Mouse (Mus musculus) neural tube, embryonic 14.5 days (tissue): ENCODE measurements around the gene Baz2b. TPM values are rescaled to one million over a fixed set of nuclear protein-coding genes. Genes with fewer than 3 reads are reported as not detected.

ENCODE experiments used
- ATAC-seq: fragments of 200-750 bp; cut with Nextera tagmentation; 2 replicates; pipeline ENCODE4 v1.8.0; 2017; ENCODE audit warnings: low read depth, mild to moderate bottlenecking, moderate TSS enrichment, moderate library complexity
- H3K27ac ChIP-seq: fragments of 300-500 bp; sonication (generic); 2 replicates; pipeline ENCODE4 v1.5.1; 2014; ENCODE audit warnings: low read depth, mild to moderate bottlenecking, control low read depth, low read length, moderate library complexity, mixed read lengths
- H3K27me3 ChIP-seq: fragments of 300-500 bp; sonication (generic); 2 replicates; pipeline ENCODE4 v1.6.1; 2014; ENCODE audit warnings: low read length; ENCODE audit not compliant: control insufficient read depth, insufficient read depth
- H3K36me3 ChIP-seq: fragments of 300-500 bp; sonication (generic); 2 replicates; pipeline ENCODE4 v1.6.1; 2014; ENCODE audit warnings: low read length, mixed read lengths; ENCODE audit not compliant: control insufficient read depth, insufficient read depth
- H3K4me1 ChIP-seq: fragments of 300-500 bp; sonication (generic); 2 replicates; pipeline ENCODE4 v1.6.1; 2014; ENCODE audit warnings: low read length; ENCODE audit not compliant: control insufficient read depth, insufficient read depth
- H3K4me2 ChIP-seq: fragments of 300-500 bp; sonication (generic); 2 replicates; pipeline ENCODE4 v1.6.1; 2014; ENCODE audit warnings: mild to moderate bottlenecking, low read depth, low read length, control low read depth
- H3K4me3 ChIP-seq: fragments of 300-500 bp; sonication (generic); 2 replicates; pipeline ENCODE4 v1.5.1; 2014; ENCODE audit warnings: low read depth, low read length, control low read depth, mixed read lengths
- H3K9ac ChIP-seq: fragments of 300-500 bp; sonication (generic); replicated peaks from 2 replicates; pipeline ENCODE4 v1.6.1; 2014; ENCODE audit warnings: low read depth, mild to moderate bottlenecking, control low read depth, low read length, mixed read lengths
- H3K9me3 ChIP-seq: fragments of 300-500 bp; sonication (generic); 2 replicates; pipeline ENCODE4 v1.6.1; 2016; ENCODE audit warnings: low read length; ENCODE audit not compliant: control insufficient read depth
- WGBS: fragments of 180-500 bp; shearing (Covaris S2); extraction: QIAGEN DNeasy Blood & Tissue Kit; methylation state at CpG from one replicate; pipeline ENCODE4 v1.1.7; 2014; 5-methylcytosine and 5-hydroxymethylcytosine counted together
- polyA plus RNA-seq: library from polyadenylated mRNA; unstranded; fragments of >200 nt; fragmentation: Nextera tagmentation; extraction: Ambion mirVana; gene quantifications from 2 replicates; pipeline ENCODE4 v1.2.1, GENCODE M21; 2014

Baz2b gene
- polyA plus RNA-seq, 1 experiment from 2014 or later: 85.3 TPM

DNA sequence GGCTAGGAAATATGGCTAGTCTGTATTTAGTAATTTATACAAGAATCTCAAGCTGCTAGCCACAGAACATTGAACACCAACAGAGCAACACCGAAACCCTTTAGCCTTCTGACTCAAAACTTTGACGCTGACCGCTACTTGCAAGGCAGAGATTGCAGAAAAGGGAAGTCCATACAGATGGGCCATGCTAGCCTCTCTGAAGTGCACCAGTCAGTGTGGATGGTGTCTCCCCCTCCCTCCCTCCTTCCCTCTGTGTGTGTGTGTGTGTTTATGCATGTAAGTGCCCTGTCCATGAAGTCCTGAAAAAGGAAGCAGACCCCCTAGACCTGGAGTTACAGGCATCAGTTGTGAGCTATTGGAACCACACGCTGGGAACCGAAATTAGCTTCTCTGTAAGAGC, 33.6 kb downstream of the Baz2b start:
- H3K4me1 ChIP-seq: no peaks in the 10 kb centered on the region
- H3K27me3 ChIP-seq: no peaks in the 10 kb centered on the region
- H3K36me3 ChIP-seq: no peaks in the 10 kb centered on the region
- H3K9ac ChIP-seq: no peak overlapping the region
- H3K9me3 ChIP-seq: no peaks in the 10 kb centered on the region
- H3K4me2 ChIP-seq: no peak overlapping the region
- ATAC-seq: no peak
- WGBS: 89% methylated on average over 5 of the region's 5 CpGs
- no peak overlapping the region for H3K27ac ChIP-seq
- H3K4me3 ChIP-seq: no peak overlapping the region

DNA sequence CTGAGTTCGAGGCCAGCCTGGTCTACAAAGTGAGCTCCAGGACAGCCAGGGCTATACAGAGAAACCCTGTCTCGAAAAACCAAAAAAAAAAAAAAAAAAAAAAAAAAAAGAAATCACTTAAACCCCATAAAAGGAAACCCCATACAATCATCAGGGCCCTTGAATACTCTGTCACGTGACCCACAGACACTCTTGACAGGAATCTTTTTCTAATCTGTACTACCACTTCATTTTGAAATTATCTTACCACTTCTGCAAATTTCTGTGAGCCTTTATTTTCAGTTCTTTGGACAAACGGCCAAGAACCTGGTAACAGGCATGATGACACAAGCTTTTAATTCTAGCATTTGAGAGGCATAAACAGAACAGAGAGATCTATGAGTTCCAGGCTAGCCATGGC, 34.6 kb downstream of the Baz2b start:
- WGBS: 90% methylated on average over 3 of the region's 4 CpGs

GRCm38 (mm10) chr2:60173595-60173994, 36.0 kb downstream of the Baz2b start:
- 93% methylated on average over 4 of the region's 4 CpGs for WGBS
- no peaks in the 10 kb centered on the region for H3K36me3 ChIP-seq
- no peak overlapping the region for H3K9ac ChIP-seq
- no peak overlapping the region for H3K4me2 ChIP-seq
- no peak for ATAC-seq
- H3K27ac ChIP-seq: no peak overlapping the region
- H3K27me3 ChIP-seq: no peaks in the 10 kb centered on the region
- H3K9me3 ChIP-seq: no peaks in the 10 kb centered on the region
- no peak overlapping the region for H3K4me3 ChIP-seq
- H3K4me1 ChIP-seq: no peaks in the 10 kb centered on the region

More for the DNA sequence above, 34.6 kb downstream of the Baz2b start:
- no peak overlapping the region for H3K9ac ChIP-seq
- no peak overlapping the region for H3K27ac ChIP-seq
- no peak overlapping the region for H3K4me2 ChIP-seq
- no peak for ATAC-seq
- H3K4me3 ChIP-seq: no peak overlapping the region
- H3K27me3 ChIP-seq: no peaks in the 10 kb centered on the region
- H3K9me3 ChIP-seq: no peaks in the 10 kb centered on the region
- H3K4me1 ChIP-seq: no peaks in the 10 kb centered on the region
- no peaks in the 10 kb centered on the region for H3K36me3 ChIP-seq

DNA sequence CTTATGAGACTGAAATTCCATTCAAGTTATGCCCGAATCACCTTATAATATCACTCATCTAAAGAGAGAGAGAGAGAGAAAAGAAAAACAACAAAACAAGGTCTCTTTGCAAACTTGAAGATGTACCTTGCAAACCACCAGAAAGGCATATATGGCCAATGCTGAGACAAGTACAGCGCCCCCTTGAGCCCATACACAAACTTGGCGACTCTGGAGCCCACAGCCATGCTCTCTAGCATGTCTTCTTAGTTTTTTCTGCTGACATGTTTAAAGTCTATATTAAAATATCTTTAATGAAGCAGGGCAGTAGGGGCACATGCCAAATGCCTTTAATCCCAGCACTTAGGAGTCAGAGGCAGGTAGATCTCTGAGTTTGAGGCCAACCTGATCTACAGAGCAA, 36.4 kb downstream of the Baz2b start:
- H3K27ac ChIP-seq: no peak overlapping the region
- no peaks in the 10 kb centered on the region for H3K4me1 ChIP-seq
- no peak overlapping the region for H3K4me2 ChIP-seq
- H3K9me3 ChIP-seq: no peaks in the 10 kb centered on the region
- H3K36me3 ChIP-seq: no peaks in the 10 kb centered on the region
- WGBS: 68% methylated on average over 3 of the region's 3 CpGs
- no peak for ATAC-seq
- H3K27me3 ChIP-seq: no peaks in the 10 kb centered on the region
- H3K4me3 ChIP-seq: no peak overlapping the region
- no peak overlapping the region for H3K9ac ChIP-seq

DNA sequence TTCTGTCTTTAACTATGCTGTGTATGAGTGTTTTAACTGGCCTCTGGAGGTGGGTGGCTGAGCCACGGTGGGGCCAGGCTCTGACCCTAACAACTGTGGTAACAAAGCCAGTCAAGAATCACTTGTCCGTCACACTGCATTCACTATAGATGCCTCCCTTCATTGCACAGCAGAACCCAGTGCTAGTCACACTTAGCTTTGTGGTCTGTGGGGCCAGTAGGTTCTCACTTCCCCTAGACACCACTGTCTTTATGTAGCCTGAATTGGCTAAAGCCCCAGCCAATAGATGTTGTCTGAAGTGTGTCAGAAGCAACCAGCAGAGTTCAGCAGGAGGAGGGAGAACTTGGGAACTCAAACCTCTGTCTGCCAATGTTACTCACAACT, 37.1 kb downstream of the Baz2b start:
- Histone ChIP-seq H3K36me3 (no peaks in the 10 kb centered on the region), H3K9ac (no peak overlapping the region), H3K4me2 (no peak overlapping the region), H3K27me3 (no peaks in the 10 kb centered on the region), H3K4me1 (no peaks in the 10 kb centered on the region), H3K9me3 (no peaks in the 10 kb centered on the region), H3K4me3 (no peak overlapping the region), H3K27ac (no peak overlapping the region)
- 57% methylated on average over 2 of the region's 2 CpGs for WGBS
- no peak for ATAC-seq

- Histone ChIP-seq H3K27ac (no peak overlapping the region), H3K36me3 (no peaks in the 10 kb centered on the region), H3K9me3 (no peaks in the 10 kb centered on the region), H3K4me1 (no peaks in the 10 kb centered on the region), H3K9ac (no peak overlapping the region), H3K27me3 (no peaks in the 10 kb centered on the region), H3K4me2 (no peak overlapping the region), H3K4me3 (no peak overlapping the region)
- no peak for ATAC-seq
- WGBS: 78% methylated on average over 7 of the region's 7 CpGs
These were observed 37.7 kb downstream of the Baz2b start for GRCm38 (mm10) chr2:60171786-60172530.

DNA sequence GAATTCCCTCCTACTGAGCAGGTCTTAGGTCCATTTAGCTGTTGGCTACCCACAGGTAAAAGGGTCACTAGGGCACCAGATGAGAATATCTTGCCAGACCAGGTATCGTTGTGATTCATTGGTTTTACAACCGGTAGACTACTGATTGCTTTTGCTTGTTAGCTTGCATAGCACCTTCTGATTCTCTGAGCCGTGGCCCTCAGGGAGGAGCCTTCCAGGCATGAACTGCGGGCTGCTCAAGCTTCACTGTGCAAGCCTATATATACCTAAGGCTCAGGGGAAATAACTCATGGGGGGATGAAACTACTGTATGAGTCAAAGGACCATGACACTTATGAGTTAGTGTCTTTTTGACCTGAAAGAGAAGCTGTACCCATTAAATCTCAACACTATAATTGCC, 42.8 kb downstream of the Baz2b start:
- H3K36me3 ChIP-seq: no peaks in the 10 kb centered on the region
- no peak overlapping the region for H3K4me3 ChIP-seq
- H3K27ac ChIP-seq: no peak overlapping the region
- ATAC-seq: no peak
- H3K9me3 ChIP-seq: no peaks in the 10 kb centered on the region
- H3K9ac ChIP-seq: no peak overlapping the region
- H3K4me2 ChIP-seq: no peak overlapping the region
- WGBS: 80% methylated on average over 4 of the region's 4 CpGs
- H3K27me3 ChIP-seq: no peaks in the 10 kb centered on the region
- no peaks in the 10 kb centered on the region for H3K4me1 ChIP-seq

GRCm38 (mm10) chr2:60165679-60166078, 44.0 kb downstream of the Baz2b start:
- Histone ChIP-seq H3K36me3 (no peaks in the 10 kb centered on the region), H3K4me2 (no peak overlapping the region), H3K27me3 (no peaks in the 10 kb centered on the region), H3K9me3 (no peaks in the 10 kb centered on the region), H3K9ac (no peak overlapping the region), H3K4me1 (no peaks in the 10 kb centered on the region), H3K4me3 (no peak overlapping the region), H3K27ac (no peak overlapping the region)
- WGBS: 95% methylated on average over 11 of the region's 11 CpGs
- ATAC-seq: no peak

DNA sequence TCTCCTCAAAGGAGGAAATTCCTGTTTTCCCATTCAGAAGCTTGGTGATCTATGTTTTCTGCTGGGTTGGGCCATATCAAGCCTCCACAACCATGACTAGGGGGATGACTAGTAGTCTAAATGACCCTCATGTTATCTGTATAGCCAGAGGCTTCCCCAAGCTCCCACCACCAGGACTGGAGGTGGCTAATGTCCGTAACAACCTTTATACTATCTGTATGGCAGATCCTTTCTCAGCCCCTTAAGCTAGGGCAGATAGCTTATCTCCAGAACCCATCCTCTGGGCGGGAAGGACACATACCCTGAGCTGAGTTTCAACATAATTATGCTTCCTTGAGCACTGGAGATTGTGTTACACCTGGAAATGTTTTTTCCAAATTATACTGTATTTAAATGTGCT, 45.9 kb downstream of the Baz2b start:
- no peak for ATAC-seq
- no peak overlapping the region for H3K9ac ChIP-seq
- 83% methylated on average over 2 of the region's 2 CpGs for WGBS
- no peak overlapping the region for H3K4me3 ChIP-seq
- no peaks in the 10 kb centered on the region for H3K27me3 ChIP-seq
- H3K4me1 ChIP-seq: no peaks in the 10 kb centered on the region
- no peaks in the 10 kb centered on the region for H3K9me3 ChIP-seq
- no peak overlapping the region for H3K4me2 ChIP-seq
- H3K36me3 ChIP-seq: no peaks in the 10 kb centered on the region
- no peak overlapping the region for H3K27ac ChIP-seq
